Mouse (Mus musculus) small intestine, adult 2 months (tissue): Measurements from ENCODE around the gene Gm45837. TPM values are rescaled to one million over a fixed set of nuclear protein-coding genes. Genes with fewer than 3 reads are reported as not detected.

Experiments
- H3K27ac ChIP-seq: fragments of 200-500 bp; 2 replicates; pipeline ENCODE4 v1.5.1; 2012; ENCODE audit warnings: low read depth, low read length, control low read depth, inconsistent platforms; ENCODE audit not compliant: insufficient read depth
- H3K27me3 ChIP-seq: fragments of 200-500 bp; 2 replicates; pipeline ENCODE4 v1.6.1; 2012; ENCODE audit warnings: mild to moderate bottlenecking, moderate library complexity, low read length, inconsistent platforms; ENCODE audit not compliant: control insufficient read depth, insufficient read depth
- H3K36me3 ChIP-seq: fragments of 200-500 bp; 2 replicates; pipeline ENCODE4 v1.6.1; 2012; ENCODE audit warnings: mild to moderate bottlenecking, low read length, control low read depth, inconsistent platforms; ENCODE audit not compliant: control insufficient read depth, insufficient read depth
- H3K4me1 ChIP-seq: fragments of 200-500 bp; 2 replicates; pipeline ENCODE4 v1.6.1; 2012; ENCODE audit warnings: low read length, inconsistent platforms, mixed read lengths; ENCODE audit not compliant: control insufficient read depth, insufficient read depth, insufficient read length
- H3K4me3 ChIP-seq: fragments of 200-500 bp; 2 replicates; pipeline ENCODE4 v1.5.1; 2012; ENCODE audit warnings: low read depth, mild to moderate bottlenecking, control low read depth, inconsistent platforms, low read length, moderate library complexity
- CTCF ChIP-seq: fragments of 200-500 bp; IDR thresholded peaks from 2 replicates; pipeline ENCODE4 v1.5.1; 2012; ENCODE audit warnings: low read depth, mild to moderate bottlenecking, control low read depth, inconsistent platforms, low read length, moderate library complexity, mixed read lengths; ENCODE audit not compliant: insufficient replicate concordance, insufficient read length; ENCODE audit errors: extremely low read depth
- POLR2A ChIP-seq: fragments of 200-500 bp; IDR thresholded peaks from 2 replicates; pipeline ENCODE4 v1.6.1; 2012; ENCODE audit warnings: low read depth, mild to moderate bottlenecking, control low read depth, inconsistent platforms, low read length, moderate library complexity
- WGBS: fragments of 180-500 bp; shearing (Covaris S2); methylation state at CpG from one replicate; pipeline ENCODE4 v1.1.7; 2018; 5-methylcytosine and 5-hydroxymethylcytosine counted together
- polyA plus RNA-seq: library from polyadenylated mRNA; depleted of rRNA; stranded (reverse); fragments of >200 nt; gene quantifications from 2 replicates; pipeline ENCODE4 v1.2.3, GENCODE M21; 2012

Gene Gm45837
- polyA plus RNA-seq, 1 experiment, result 0.51 TPM

DNA sequence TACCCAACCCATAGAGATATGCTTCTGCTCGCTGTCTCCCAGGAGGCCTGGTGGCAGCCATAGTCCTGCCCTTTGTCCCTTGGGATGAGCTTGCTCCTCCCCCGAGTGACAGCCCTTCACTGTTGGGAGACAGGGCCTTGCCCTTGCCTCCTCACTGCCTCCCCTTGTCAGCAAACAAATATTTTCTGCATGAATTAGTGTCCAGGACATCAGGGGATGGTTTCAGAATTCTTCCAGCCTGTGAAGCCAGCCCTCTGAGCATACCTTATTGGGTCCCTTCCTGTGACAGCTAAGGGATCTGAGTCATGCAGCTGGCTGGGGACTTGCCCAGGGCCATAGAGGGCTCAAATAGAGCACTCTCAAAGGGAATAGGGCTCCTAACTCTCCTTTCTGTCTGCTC is 98.5 kb downstream of the Gm45837 start:
- Histone ChIP-seq H3K27ac (no peak overlapping the region), H3K36me3 (no peaks in the 10 kb centered on the region), H3K4me1 (0 out of 2 replicates have a peak, but pooled peaks cover 3% of the 10 kb centered on the region), H3K4me3 (no peak overlapping the region), H3K27me3 (0 out of 2 replicates have a peak, but pooled peaks cover 4% of the 10 kb centered on the region)
- 40% methylated on average over 2 of the region's 2 CpGs for WGBS
- TF ChIP-seq CTCF, result no peak
- TF ChIP-seq POLR2A, result no peak

DNA sequence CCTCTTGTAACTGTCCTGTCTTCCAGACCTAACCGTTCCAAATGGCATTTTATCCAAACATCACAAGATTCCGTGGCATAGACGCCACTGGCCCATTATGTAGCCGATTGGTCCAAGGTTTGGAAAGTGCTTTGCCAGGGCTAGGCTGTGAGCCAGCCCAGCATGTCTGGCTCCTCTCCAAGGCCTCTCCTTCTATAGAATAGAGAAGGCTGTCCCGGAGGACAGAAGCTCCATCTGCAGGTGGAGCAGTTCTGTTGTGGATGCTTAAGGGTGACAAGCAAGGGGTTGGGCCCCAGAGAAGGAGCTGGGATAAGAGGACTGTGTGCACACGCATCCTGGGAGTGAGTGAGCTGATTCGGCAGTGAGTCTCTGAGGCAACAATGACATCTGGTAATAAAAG is 103.0 kb downstream of the Gm45837 start:
- H3K27ac ChIP-seq, result no peak overlapping the region

DNA sequence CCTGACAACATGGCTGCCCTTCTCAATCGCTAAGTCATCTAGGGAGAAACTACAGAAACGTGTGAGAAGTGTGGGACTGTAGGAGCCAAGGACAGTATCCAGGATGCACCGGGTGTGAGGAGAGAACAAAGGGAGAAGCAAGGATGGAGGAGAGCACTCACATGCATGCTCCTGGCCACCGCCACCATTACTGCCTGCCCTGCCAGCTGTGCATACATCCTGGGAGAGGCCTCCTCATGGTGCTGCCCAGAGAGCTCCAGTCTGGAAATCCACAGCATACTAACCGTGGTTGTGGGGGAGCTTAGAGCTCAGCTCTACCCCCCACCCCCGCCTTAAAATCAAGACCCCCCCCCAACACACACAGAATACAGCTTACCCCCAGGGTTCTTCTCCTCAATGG is 104.1 kb downstream of the Gm45837 start:
- no peak for TF ChIP-seq CTCF
- TF ChIP-seq POLR2A, result no peak
- Histone ChIP-seq H3K27ac (no peak overlapping the region), H3K4me1 (no peaks in the 10 kb centered on the region), H3K4me3 (no peak overlapping the region), H3K36me3 (no peaks in the 10 kb centered on the region), H3K27me3 (no peaks in the 10 kb centered on the region)
- whole genome bisulfite sequencing, result 68% methylated on average over 6 of the region's 6 CpGs

More for the DNA sequence above, 103.0 kb downstream of the Gm45837 start:
- TF ChIP-seq POLR2A (no peak), CTCF (no peak)
- H3K36me3 ChIP-seq, result no peaks in the 10 kb centered on the region
- 37% methylated on average over 7 of the region's 7 CpGs for WGBS
- no peaks in the 10 kb centered on the region for H3K4me1 ChIP-seq
- H3K4me3 ChIP-seq, result no peak overlapping the region
- no peaks in the 10 kb centered on the region for H3K27me3 ChIP-seq

DNA sequence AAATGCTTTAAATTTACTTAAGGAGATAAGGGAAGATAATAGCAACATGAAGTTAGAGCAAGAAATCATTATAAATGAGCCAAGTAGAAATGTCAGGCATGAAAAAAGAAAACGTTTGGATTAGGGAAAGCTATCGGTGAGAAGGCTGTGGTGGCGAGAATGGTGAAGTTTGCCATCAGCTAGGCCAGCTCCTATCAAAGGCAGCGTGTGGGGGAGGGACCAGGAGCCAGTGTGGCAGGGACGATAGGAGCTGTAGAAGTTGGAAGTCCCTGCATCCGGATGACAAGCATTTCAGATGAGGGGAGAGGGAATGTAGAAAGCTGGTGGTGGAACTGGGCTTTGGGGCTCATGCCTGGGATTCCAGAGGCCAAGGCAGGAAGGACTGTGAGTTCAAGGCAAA is 104.6 kb downstream of the Gm45837 start:
- TF ChIP-seq POLR2A (no peak), CTCF (no peak)
- 27% methylated on average over 6 of the region's 6 CpGs for WGBS

DNA sequence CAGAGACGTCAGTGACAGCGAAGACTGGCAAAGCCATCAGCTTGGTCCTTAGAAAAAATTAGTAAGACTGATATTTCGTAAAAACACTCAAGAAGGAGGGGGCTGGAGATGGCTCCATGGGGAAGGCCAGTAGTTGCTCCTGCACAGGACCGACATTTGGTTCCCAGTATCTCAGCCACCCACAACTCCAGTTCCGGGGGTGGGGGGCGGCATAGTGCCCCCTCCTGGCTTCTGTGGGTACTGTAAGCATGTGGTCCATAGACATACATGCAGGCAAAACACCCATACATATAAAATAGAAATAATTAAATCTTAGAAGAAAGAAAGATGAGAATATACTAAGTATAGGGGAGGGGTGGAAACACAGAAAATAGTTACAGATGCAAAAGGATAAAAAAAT is 105.8 kb downstream of the Gm45837 start:
- peak; percentile 50; the same call in 1 of the 2 replicates for TF ChIP-seq CTCF
- TF ChIP-seq POLR2A, result no peak
- Histone ChIP-seq H3K36me3 (no peaks in the 10 kb centered on the region), H3K4me3 (no peak overlapping the region), H3K27me3 (no peaks in the 10 kb centered on the region), H3K4me1 (no peaks in the 10 kb centered on the region), H3K27ac (no peak overlapping the region)
- 67% methylated on average over 6 of the region's 6 CpGs for WGBS

More for the DNA sequence above, 104.6 kb downstream of the Gm45837 start:
- Histone ChIP-seq H3K27me3 (no peaks in the 10 kb centered on the region), H3K4me1 (no peaks in the 10 kb centered on the region), H3K27ac (no peak overlapping the region), H3K4me3 (no peak overlapping the region), H3K36me3 (no peaks in the 10 kb centered on the region)

DNA sequence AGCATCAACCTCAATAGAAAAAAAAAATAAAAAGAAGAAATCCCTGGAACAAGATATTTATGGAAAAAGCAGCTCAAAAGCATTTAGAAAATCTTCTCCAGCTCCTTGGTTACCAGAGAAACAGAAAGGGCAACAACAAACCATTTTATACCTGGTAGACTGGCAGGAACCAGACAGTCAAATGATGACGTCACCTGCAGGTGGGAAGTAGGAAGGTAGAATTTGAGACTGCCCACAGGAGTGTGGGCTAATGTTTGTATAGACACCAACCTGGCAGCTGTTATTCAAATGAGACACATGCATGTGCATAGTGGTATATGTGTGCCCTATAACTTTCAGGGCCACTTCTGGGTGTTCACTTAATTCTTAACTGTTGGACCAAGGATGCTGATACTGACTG is 111.0 kb downstream of the Gm45837 start:
- no peaks in the 10 kb centered on the region for H3K36me3 ChIP-seq
- H3K27me3 ChIP-seq, result no peaks in the 10 kb centered on the region; the same call in 1 of the 2 replicates
- no peak overlapping the region for H3K4me3 ChIP-seq
- 29% methylated on average over 1 of the region's 1 CpGs for WGBS
- H3K4me1 ChIP-seq, result no peaks in the 10 kb centered on the region
- H3K27ac ChIP-seq, result no peak overlapping the region
- TF ChIP-seq CTCF, result no peak
- no peak for TF ChIP-seq POLR2A

DNA sequence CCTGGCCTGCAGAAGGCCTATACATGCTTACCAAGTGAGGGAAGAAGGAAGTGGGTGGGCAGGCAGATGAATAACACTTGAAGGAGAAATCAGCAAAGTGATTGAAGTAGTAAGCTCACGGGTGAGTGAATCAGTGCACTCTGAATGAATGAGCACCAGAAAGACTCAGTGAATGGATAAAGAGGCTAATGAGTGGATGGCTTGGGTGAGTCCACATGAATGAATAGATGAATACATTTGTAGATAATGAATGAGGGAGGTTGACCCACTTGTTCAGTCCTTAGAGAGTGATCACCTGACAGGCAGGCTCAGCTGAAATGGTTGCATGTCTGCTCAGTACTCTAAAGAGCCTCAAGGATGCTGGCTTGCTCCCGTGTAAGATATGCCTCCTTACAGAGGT is 112.5 kb downstream of the Gm45837 start:
- H3K27me3 ChIP-seq, result no peaks in the 10 kb centered on the region; the same call in 1 of the 2 replicates
- no peak overlapping the region for H3K4me3 ChIP-seq
- TF ChIP-seq CTCF, result no peak
- no peak for TF ChIP-seq POLR2A
- no peaks in the 10 kb centered on the region for H3K4me1 ChIP-seq
- 73% methylated on average over 2 of the region's 2 CpGs for WGBS
- no peak overlapping the region for H3K27ac ChIP-seq
- no peaks in the 10 kb centered on the region for H3K36me3 ChIP-seq

DNA sequence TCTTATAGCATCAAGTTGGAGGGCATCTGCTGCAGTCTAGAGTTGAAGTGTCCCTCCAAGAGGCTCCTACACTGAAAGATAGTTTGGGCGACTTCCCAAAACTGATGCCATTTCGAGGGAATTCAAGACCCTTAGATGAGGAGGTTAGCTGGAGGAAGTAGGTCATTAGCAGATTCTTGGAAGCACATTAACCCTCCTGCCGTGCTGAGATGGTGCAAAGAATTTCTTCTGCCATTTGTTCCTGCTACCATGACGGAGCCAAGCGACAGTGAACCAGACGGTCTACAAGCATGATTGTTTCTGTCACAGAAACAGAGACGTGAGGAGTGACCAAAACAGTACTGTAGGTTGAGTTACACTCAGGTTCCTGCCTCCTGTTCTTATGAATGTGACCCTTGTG is 115.8 kb downstream of the Gm45837 start:
- no peaks in the 10 kb centered on the region for H3K4me1 ChIP-seq
- no peak for TF ChIP-seq POLR2A
- TF ChIP-seq CTCF, result no peak
- no peak overlapping the region for H3K27ac ChIP-seq
- H3K36me3 ChIP-seq, result no peaks in the 10 kb centered on the region
- H3K4me3 ChIP-seq, result no peak overlapping the region
- 62% methylated on average over 7 of the region's 7 CpGs for WGBS
- H3K27me3 ChIP-seq, result no peaks in the 10 kb centered on the region; the same call in 1 of the 2 replicates
